Mouse (Mus musculus): ENCODE measurements around the gene Lrmp. TPM values are rescaled to one million over a fixed set of nuclear protein-coding genes. Genes with fewer than 3 reads are reported as not detected.

The Lrmp gene
- polyA plus RNA-seq, 1 experiment from 2014 or later: 6.5 TPM

GRCm38 (mm10) chr6:145076286-145076685 lies 39.2 kb upstream of the Lrmp start:
- ATAC-seq (ENCODE audit: insufficient number of reproducible peaks, insufficient read depth, low FRiP score, low read depth): no peak
- H3K27ac ChIP-seq (ENCODE audit: low read length): no peak overlapping the region
- peak overlapping the region; percentile 42 for H3K4me3 ChIP-seq (ENCODE audit: low read depth, low read length)
- no peaks in the 10 kb centered on the region for H3K36me3 ChIP-seq (ENCODE audit: control insufficient read depth, insufficient read depth, low read length)
- 0 out of 2 replicates have a peak, but pooled peaks cover 6% of the 10 kb centered on the region for H3K27me3 ChIP-seq (ENCODE audit: control insufficient read depth, insufficient read depth, low read length)
- WGBS: 25% methylated on average over 9 of the region's 9 CpGs
- no peak overlapping the region for H3K9ac ChIP-seq (replicated peaks; ENCODE audit: low read depth, low read length)
- H3K4me2 ChIP-seq (replicated peaks; ENCODE audit: low read depth, low read length): peak overlapping the region; percentile 89
- H3K9me3 ChIP-seq (ENCODE audit: control insufficient read depth, low read depth, low read length): no peaks in the 10 kb centered on the region
- no peaks in the 10 kb centered on the region for H3K4me1 ChIP-seq (ENCODE audit: control insufficient read depth, insufficient read depth, low read length)

GRCm38 (mm10) chr6:145079087-145079759 lies 36.2 kb upstream of the Lrmp start:
- H3K9me3 ChIP-seq (ENCODE audit: control insufficient read depth, low read depth, low read length): no peaks in the 10 kb centered on the region
- H3K4me2 ChIP-seq (replicated peaks; ENCODE audit: low read depth, low read length): no peak overlapping the region
- no peak overlapping the region for H3K4me3 ChIP-seq (ENCODE audit: low read depth, low read length)
- H3K36me3 ChIP-seq (ENCODE audit: control insufficient read depth, insufficient read depth, low read length): no peaks in the 10 kb centered on the region
- 70% methylated on average over 9 of the region's 9 CpGs for WGBS
- H3K27ac ChIP-seq (ENCODE audit: low read length): no peak overlapping the region
- no peaks in the 10 kb centered on the region for H3K4me1 ChIP-seq (ENCODE audit: control insufficient read depth, insufficient read depth, low read length)
- H3K9ac ChIP-seq (replicated peaks; ENCODE audit: low read depth, low read length): no peak overlapping the region
- 0 out of 2 replicates have a peak, but pooled peaks cover 6% of the 10 kb centered on the region for H3K27me3 ChIP-seq (ENCODE audit: control insufficient read depth, insufficient read depth, low read length)
- ATAC-seq (ENCODE audit: insufficient number of reproducible peaks, insufficient read depth, low FRiP score, low read depth): no peak

- no peak overlapping the region for H3K9ac ChIP-seq (replicated peaks; ENCODE audit: low read depth, low read length)
- no peaks in the 10 kb centered on the region for H3K36me3 ChIP-seq (ENCODE audit: control insufficient read depth, insufficient read depth, low read length)
- no peak for ATAC-seq (ENCODE audit: insufficient number of reproducible peaks, insufficient read depth, low FRiP score, low read depth)
- no peaks in the 10 kb centered on the region for H3K27me3 ChIP-seq (ENCODE audit: control insufficient read depth, insufficient read depth, low read length)
- no peak overlapping the region for H3K4me2 ChIP-seq (replicated peaks; ENCODE audit: low read depth, low read length)
- H3K27ac ChIP-seq (ENCODE audit: low read length): no peak overlapping the region
- H3K4me3 ChIP-seq (ENCODE audit: low read depth, low read length): no peak overlapping the region
- WGBS: 53% methylated on average over 4 of the region's 4 CpGs
- H3K9me3 ChIP-seq (ENCODE audit: control insufficient read depth, low read depth, low read length): no peaks in the 10 kb centered on the region
- H3K4me1 ChIP-seq (ENCODE audit: control insufficient read depth, insufficient read depth, low read length): no peaks in the 10 kb centered on the region
Measured at GRCm38 (mm10) chr6:145081721-145082120, 33.7 kb upstream of the Lrmp start.

GRCm38 (mm10) chr6:145084343-145085117 lies 30.9 kb upstream of the Lrmp start:
- H3K27ac ChIP-seq (ENCODE audit: low read length): no peak overlapping the region
- H3K27me3 ChIP-seq (ENCODE audit: control insufficient read depth, insufficient read depth, low read length): no peaks in the 10 kb centered on the region
- no peak for ATAC-seq (ENCODE audit: insufficient number of reproducible peaks, insufficient read depth, low FRiP score, low read depth)
- H3K36me3 ChIP-seq (ENCODE audit: control insufficient read depth, insufficient read depth, low read length): no peaks in the 10 kb centered on the region
- H3K4me3 ChIP-seq (ENCODE audit: low read depth, low read length): no peak overlapping the region
- H3K4me1 ChIP-seq (ENCODE audit: control insufficient read depth, insufficient read depth, low read length): no peaks in the 10 kb centered on the region
- H3K4me2 ChIP-seq (replicated peaks; ENCODE audit: low read depth, low read length): no peak overlapping the region
- H3K9me3 ChIP-seq (ENCODE audit: control insufficient read depth, low read depth, low read length): no peaks in the 10 kb centered on the region
- 94% methylated on average over 8 of the region's 8 CpGs for WGBS
- H3K9ac ChIP-seq (replicated peaks; ENCODE audit: low read depth, low read length): no peak overlapping the region

GRCm38 (mm10) chr6:145088451-145089113 lies 26.9 kb upstream of the Lrmp start:
- ATAC-seq (ENCODE audit: insufficient number of reproducible peaks, insufficient read depth, low FRiP score, low read depth): no peak
- Histone ChIP-seq H3K9me3 (ENCODE audit: control insufficient read depth, low read depth, low read length) (no peaks in the 10 kb centered on the region), H3K4me2 (replicated peaks; ENCODE audit: low read depth, low read length) (no peak overlapping the region), H3K4me3 (ENCODE audit: low read depth, low read length) (no peak overlapping the region), H3K4me1 (ENCODE audit: control insufficient read depth, insufficient read depth, low read length) (no peaks in the 10 kb centered on the region), H3K9ac (replicated peaks; ENCODE audit: low read depth, low read length) (no peak overlapping the region), H3K27me3 (ENCODE audit: control insufficient read depth, insufficient read depth, low read length) (no peaks in the 10 kb centered on the region), H3K36me3 (ENCODE audit: control insufficient read depth, insufficient read depth, low read length) (no peaks in the 10 kb centered on the region), H3K27ac (ENCODE audit: low read length) (no peak overlapping the region)
- WGBS: 47% methylated on average over 4 of the region's 4 CpGs

- H3K9me3 ChIP-seq (ENCODE audit: control insufficient read depth, low read depth, low read length): no peaks in the 10 kb centered on the region
Measured at GRCm38 (mm10) chr6:145089373-145089772, 26.1 kb upstream of the Lrmp start.

GRCm38 (mm10) chr6:145090201-145090863 lies 25.1 kb upstream of the Lrmp start:
- Histone ChIP-seq H3K27me3 (ENCODE audit: control insufficient read depth, insufficient read depth, low read length) (no peaks in the 10 kb centered on the region), H3K4me1 (ENCODE audit: control insufficient read depth, insufficient read depth, low read length) (no peaks in the 10 kb centered on the region), H3K36me3 (ENCODE audit: control insufficient read depth, insufficient read depth, low read length) (no peaks in the 10 kb centered on the region), H3K9ac (replicated peaks; ENCODE audit: low read depth, low read length) (no peak overlapping the region), H3K27ac (ENCODE audit: low read length) (no peak overlapping the region), H3K9me3 (ENCODE audit: control insufficient read depth, low read depth, low read length) (no peaks in the 10 kb centered on the region), H3K4me2 (replicated peaks; ENCODE audit: low read depth, low read length) (no peak overlapping the region), H3K4me3 (ENCODE audit: low read depth, low read length) (no peak overlapping the region)
- 78% methylated on average over 6 of the region's 6 CpGs for WGBS
- no peak for ATAC-seq (ENCODE audit: insufficient number of reproducible peaks, insufficient read depth, low FRiP score, low read depth)

More at GRCm38 (mm10) chr6:145089373-145089772, 26.1 kb upstream of the Lrmp start:
- Histone ChIP-seq H3K4me3 (ENCODE audit: low read depth, low read length) (no peak overlapping the region), H3K9ac (replicated peaks; ENCODE audit: low read depth, low read length) (no peak overlapping the region), H3K4me2 (replicated peaks; ENCODE audit: low read depth, low read length) (no peak overlapping the region), H3K27ac (ENCODE audit: low read length) (no peak overlapping the region), H3K27me3 (ENCODE audit: control insufficient read depth, insufficient read depth, low read length) (no peaks in the 10 kb centered on the region), H3K4me1 (ENCODE audit: control insufficient read depth, insufficient read depth, low read length) (no peaks in the 10 kb centered on the region), H3K36me3 (ENCODE audit: control insufficient read depth, insufficient read depth, low read length) (no peaks in the 10 kb centered on the region)
- ATAC-seq (ENCODE audit: insufficient number of reproducible peaks, insufficient read depth, low FRiP score, low read depth): no peak
- 73% methylated on average over 4 of the region's 4 CpGs for WGBS

GRCm38 (mm10) chr6:145090928-145091327 lies 24.5 kb upstream of the Lrmp start:
- no peak for ATAC-seq (ENCODE audit: insufficient number of reproducible peaks, insufficient read depth, low FRiP score, low read depth)
- no peaks in the 10 kb centered on the region for H3K27me3 ChIP-seq (ENCODE audit: control insufficient read depth, insufficient read depth, low read length)
- H3K9me3 ChIP-seq (ENCODE audit: control insufficient read depth, low read depth, low read length): no peaks in the 10 kb centered on the region
- no peaks in the 10 kb centered on the region for H3K36me3 ChIP-seq (ENCODE audit: control insufficient read depth, insufficient read depth, low read length)
- 74% methylated on average over 5 of the region's 5 CpGs for WGBS
- H3K27ac ChIP-seq (ENCODE audit: low read length): no peak overlapping the region
- H3K4me1 ChIP-seq (ENCODE audit: control insufficient read depth, insufficient read depth, low read length): no peaks in the 10 kb centered on the region
- H3K9ac ChIP-seq (replicated peaks; ENCODE audit: low read depth, low read length): no peak overlapping the region
- H3K4me2 ChIP-seq (replicated peaks; ENCODE audit: low read depth, low read length): no peak overlapping the region
- H3K4me3 ChIP-seq (ENCODE audit: low read depth, low read length): no peak overlapping the region

Data from stomach, embryonic 14.5 days (tissue).